Comparison of ENCODE assay signal across 11 mouse cellular contexts in genomic region chr10:60220042-60220523, GRCm38 (mm10). TPM values are rescaled to one million over a fixed set of nuclear protein-coding genes. Genes with fewer than 3 reads are reported as not detected.
DNase-seq lines count a peak whose midpoint lies in the region; ATAC-seq and TF ChIP-seq lines count a peak whose summit lies in the region.
"Had no signal": no experiment of that assay in that cellular context is flagged by ENCODE, and none has a peak within 500 bp of the region (broad histone marks: within the 10 kb centered on the region; RNA-seq: fewer than 3 reads in every experiment).

No protein-coding gene starts in this region.

- H3K4me3 ChIP-seq in intestine, embryonic 14.5 days (ENCODE audit: low read depth, low read length), result no peak overlapping the region
- H3K4me3 ChIP-seq in intestine, postnatal 0 days (ENCODE audit: low read depth, low read length), result no peak overlapping the region
- no peak overlapping the region for H3K4me3 ChIP-seq in embryonic facial prominence, embryonic 14.5 days (ENCODE audit: low read depth, low read length)
- no peak overlapping the region for H3K4me3 ChIP-seq in midbrain, embryonic 14.5 days (replicated peaks; ENCODE audit: low read depth, low read length)

- no peak for TF ChIP-seq CTCF in intestine, postnatal 0 days (IDR thresholded peaks at IDR 0.05; ENCODE audit: low read depth)

- intact Hi-C loops in left cerebral cortex, postnatal 14 days (cut with DNase I), result no loop called here

- H3K4me1 ChIP-seq in intestine, embryonic 14.5 days (replicated peaks; ENCODE audit: control insufficient read depth, insufficient read depth, low read length), result peaks cover 15% of the 10 kb centered on the region
- no peaks in the 10 kb centered on the region for H3K4me1 ChIP-seq in intestine, postnatal 0 days (replicated peaks; ENCODE audit: control insufficient read depth, insufficient read depth, low read length)
- H3K4me1 ChIP-seq in embryonic facial prominence, embryonic 14.5 days (ENCODE audit: control insufficient read depth, insufficient read depth, low read length), result peaks cover 22% of the 10 kb centered on the region
- H3K4me1 ChIP-seq in midbrain, embryonic 14.5 days (ENCODE audit: control insufficient read depth, insufficient read depth, low read length), result peaks cover 23% of the 10 kb centered on the region

- no peaks in the 10 kb centered on the region for H3K36me3 ChIP-seq in intestine, embryonic 14.5 days (ENCODE audit: control insufficient read depth, insufficient read depth, low read length)
- no peaks in the 10 kb centered on the region for H3K36me3 ChIP-seq in intestine, postnatal 0 days (ENCODE audit: control insufficient read depth, insufficient read depth)
- H3K36me3 ChIP-seq in embryonic facial prominence, embryonic 14.5 days (ENCODE audit: control insufficient read depth, insufficient read depth, low read length), result no peaks in the 10 kb centered on the region
- H3K36me3 ChIP-seq in midbrain, embryonic 14.5 days (ENCODE audit: control insufficient read depth, insufficient read depth, low read length), result no peaks in the 10 kb centered on the region

- H3K9me3 ChIP-seq in intestine, embryonic 14.5 days (ENCODE audit: control insufficient read depth, low read length), result no peaks in the 10 kb centered on the region
- H3K9me3 ChIP-seq in intestine, postnatal 0 days (ENCODE audit: control insufficient read depth), result no peaks in the 10 kb centered on the region
- H3K9me3 ChIP-seq in embryonic facial prominence, embryonic 14.5 days (ENCODE audit: control insufficient read depth, low read length), result no peaks in the 10 kb centered on the region
- H3K9me3 ChIP-seq in midbrain, embryonic 14.5 days (ENCODE audit: control insufficient read depth, low read length), result no peaks in the 10 kb centered on the region

- ATAC-seq in intestine, embryonic 14.5 days (replicated peaks; ENCODE audit: low FRiP score, low TSS enrichment, low read depth), result no peak
- ATAC-seq in intestine, postnatal 0 days, result no peak
- ATAC-seq in embryonic facial prominence, embryonic 14.5 days (ENCODE audit: low read depth), result no peak
- no peak for ATAC-seq in midbrain, embryonic 14.5 days (ENCODE audit: low FRiP score, low TSS enrichment)

- H3K27ac ChIP-seq in intestine, embryonic 14.5 days (ENCODE audit: low read depth), result no peak overlapping the region
- H3K27ac ChIP-seq in intestine, postnatal 0 days (ENCODE audit: low read depth, low read length), result no peak overlapping the region
- no peak overlapping the region for H3K27ac ChIP-seq in embryonic facial prominence, embryonic 14.5 days (replicated peaks; ENCODE audit: low read depth, low read length)
- no peak overlapping the region for H3K27ac ChIP-seq in midbrain, embryonic 14.5 days (replicated peaks; ENCODE audit: low read depth, low read length)
- H3K27ac ChIP-seq: gastrocnemius, adult 2 months had no signal

- H3K4me2 ChIP-seq in intestine, embryonic 14.5 days (ENCODE audit: low read length), result peak overlapping the region; percentile 67; the same call in 1 of the 2 replicates
- no peak overlapping the region for H3K4me2 ChIP-seq in intestine, postnatal 0 days (replicated peaks; ENCODE audit: low read depth)
- H3K4me2 ChIP-seq in embryonic facial prominence, embryonic 14.5 days (ENCODE audit: low read depth, low read length), result peak overlapping the region; percentile 81
- H3K4me2 ChIP-seq in midbrain, embryonic 14.5 days (ENCODE audit: low read length), result peak overlapping the region; percentile 98; the same call in 1 of the 2 replicates

- H3K27me3 ChIP-seq in intestine, embryonic 14.5 days (replicated peaks; ENCODE audit: control insufficient read depth, insufficient read depth, low read length), result peaks cover 8% of the 10 kb centered on the region; the same call in 1 of the 2 replicates
- H3K27me3 ChIP-seq in intestine, postnatal 0 days (replicated peaks; ENCODE audit: control insufficient read depth, insufficient read depth, low read length), result peaks cover 26% of the 10 kb centered on the region
- no peaks in the 10 kb centered on the region for H3K27me3 ChIP-seq in embryonic facial prominence, embryonic 14.5 days (replicated peaks; ENCODE audit: control insufficient read depth, insufficient read depth, low read length)
- H3K27me3 ChIP-seq in midbrain, embryonic 14.5 days (ENCODE audit: control insufficient read depth, insufficient read depth, low read length), result no peaks in the 10 kb centered on the region; the same call in 1 of the 2 replicates

- no peak for DNase-seq in intestine, embryonic 14.5 days (ENCODE audit: low spot score)
- DNase-seq in A20 (ENCODE audit: low read depth, low spot score) (peak; percentile 93), adipocyte (ENCODE audit: low spot score) (no peak)
- DNase-seq in embryonic facial prominence, embryonic 14.5 days (ENCODE audit: low spot score), result no peak
- no peak for DNase-seq in midbrain, embryonic 14.5 days
- DNase-seq in cerebellum, adult 9-10 months, result no peak
- no peak for DNase-seq in left cerebral cortex, postnatal 14 days (ENCODE audit: low spot score in 2 of 2)
- DNase-seq: gastrocnemius, adult 2 months; kidney, postnatal 14 days; thymus, adult 2 months had no signal

- H3K9ac ChIP-seq in intestine, embryonic 14.5 days (ENCODE audit: low read length), result no peak overlapping the region
- no peak overlapping the region for H3K9ac ChIP-seq in intestine, postnatal 0 days (ENCODE audit: low read depth, low read length)
- H3K9ac ChIP-seq in embryonic facial prominence, embryonic 14.5 days (ENCODE audit: low read depth, low read length), result no peak overlapping the region; the same call in 1 of the 2 replicates
- no peak overlapping the region for H3K9ac ChIP-seq in midbrain, embryonic 14.5 days (replicated peaks; ENCODE audit: low read length)

- WGBS in intestine, embryonic 14.5 days, result 77% methylated on average over 5 of the region's 5 CpGs
- 84% methylated on average over 5 of the region's 5 CpGs for WGBS in intestine, postnatal 0 days
- WGBS in embryonic facial prominence, embryonic 14.5 days, result 76% methylated on average over 5 of the region's 5 CpGs
- 79% methylated on average over 5 of the region's 5 CpGs for WGBS in midbrain, embryonic 14.5 days

RNA-seq across cellular contexts. Expression of gene Chst3, which starts 1.0 kb away (rescaled TPM):
- polyA plus RNA-seq in intestine, embryonic 14.5 days (2014; fragmentation: Nextera tagmentation; extraction: Ambion mirVana), result 1.3 and 1.7 TPM in 2 replicates
- polyA plus RNA-seq in intestine, postnatal 0 days (2015; fragmentation: Nextera tagmentation; extraction: Ambion mirVana), result 0.27 and 0.29 TPM in 2 replicates
- 1.3 TPM in 2 replicates for polyA plus RNA-seq in embryonic facial prominence, embryonic 14.5 days (2014; fragmentation: Nextera tagmentation; extraction: Ambion mirVana)
- 0.86 and 0.94 TPM in 2 replicates for polyA plus RNA-seq in midbrain, embryonic 14.5 days (2014; fragmentation: Nextera tagmentation; extraction: Ambion mirVana)
- total RNA-seq in left cerebral cortex, postnatal 14 days (2021), result 1 to 10 TPM; 2.2 to 2.6 TPM

RNA-seq across cellular contexts. Expression of gene Psap, which starts 57.3 kb away (rescaled TPM):
- 104 and 124 TPM in 2 replicates for polyA plus RNA-seq in intestine, embryonic 14.5 days (2014; fragmentation: Nextera tagmentation; extraction: Ambion mirVana)
- 135 and 137 TPM in 2 replicates for polyA plus RNA-seq in intestine, postnatal 0 days (2015; fragmentation: Nextera tagmentation; extraction: Ambion mirVana)
- 124 and 134 TPM in 2 replicates for polyA plus RNA-seq in embryonic facial prominence, embryonic 14.5 days (2014; fragmentation: Nextera tagmentation; extraction: Ambion mirVana)
- polyA plus RNA-seq in midbrain, embryonic 14.5 days (2014; fragmentation: Nextera tagmentation; extraction: Ambion mirVana), result 129 and 260 TPM in 2 replicates
- total RNA-seq in left cerebral cortex, postnatal 14 days (2021), result 1,000 to 10,000 TPM; 1,462 to 1,465 TPM
